Mouse (Mus musculus) lung, embryonic 16.5 days (tissue): ENCODE data around the gene Sox10. TPM values are rescaled to one million over a fixed set of nuclear protein-coding genes. Genes with fewer than 3 reads are reported as not detected.
A peak's percentile ranks its signal among the peaks of the same experiment; 100 is the strongest.

Experiments used
- ATAC-seq: fragments of 200-750 bp; cut with Nextera tagmentation; 2 replicates; pipeline ENCODE4 v1.8.0; 2017; ENCODE audit warnings: low read depth, mild to moderate bottlenecking, moderate library complexity
- H3K27ac ChIP-seq: fragments of 300-500 bp; sonication (generic); 2 replicates; pipeline ENCODE4 v1.5.1; 2014; ENCODE audit warnings: mild to moderate bottlenecking, control low read depth, low read length
- H3K27me3 ChIP-seq: fragments of 300-500 bp; sonication (generic); 2 replicates; pipeline ENCODE4 v1.6.1; 2014; ENCODE audit warnings: low read depth, low read length, mixed read lengths; ENCODE audit not compliant: control insufficient read depth, insufficient read depth
- H3K36me3 ChIP-seq: fragments of 300-500 bp; sonication (generic); 2 replicates; pipeline ENCODE4 v1.6.1; 2014; ENCODE audit warnings: low read length; ENCODE audit not compliant: control insufficient read depth, insufficient read depth
- H3K4me1 ChIP-seq: fragments of 300-500 bp; sonication (generic); replicated peaks from 2 replicates; pipeline ENCODE4 v1.6.1; 2014; ENCODE audit warnings: low read length, mixed read lengths; ENCODE audit not compliant: control insufficient read depth, insufficient read depth
- H3K4me2 ChIP-seq: fragments of 300-500 bp; sonication (generic); 2 replicates; pipeline ENCODE4 v1.6.1; 2014; ENCODE audit warnings: low read depth, low read length, control low read depth
- H3K4me3 ChIP-seq: fragments of 300-500 bp; sonication (generic); 2 replicates; pipeline ENCODE4 v1.5.1; 2014; ENCODE audit warnings: mild to moderate bottlenecking, low read length, control low read depth
- H3K9ac ChIP-seq: fragments of 300-500 bp; sonication (generic); 2 replicates; pipeline ENCODE4 v1.6.1; 2014; ENCODE audit warnings: low read length, control low read depth
- H3K9me3 ChIP-seq: fragments of 300-500 bp; sonication (generic); 2 replicates; pipeline ENCODE4 v1.6.1; 2016; ENCODE audit warnings: low read length; ENCODE audit not compliant: control insufficient read depth
- WGBS: fragments of 180-500 bp; shearing (Covaris S2); extraction: QIAGEN DNeasy Blood & Tissue Kit; methylation state at CpG from one replicate; pipeline ENCODE4 v1.1.7; 2014; 5-methylcytosine and 5-hydroxymethylcytosine counted together
- polyA plus RNA-seq: library from polyadenylated mRNA; unstranded; fragments of >200 nt; fragmentation: Nextera tagmentation; extraction: Ambion mirVana; gene quantifications from 2 replicates; pipeline ENCODE4 v1.2.1, GENCODE M21; 2015

The Sox10 gene
- 0.67 and 0.82 TPM in 2 replicates for polyA plus RNA-seq

GRCm38 (mm10) chr15:79165140-79165539 lies at the start of gene Sox10:
Sox10 (minus strand) TSS chr15:79165240.
- H3K9ac ChIP-seq, result no peak within 1 kb of the TSS
- no peak for ATAC-seq
- no peaks in the 10 kb centered on the region; the same call in 1 of the 2 replicates for H3K4me1 ChIP-seq
- H3K9me3 ChIP-seq, result no peaks in the 10 kb centered on the region
- no peaks in the 10 kb centered on the region for H3K36me3 ChIP-seq
- H3K27ac ChIP-seq, result no peak within 1 kb of the TSS
- H3K27me3 ChIP-seq, result peaks cover 38% of the 10 kb centered on the region
- 54% methylated on average over 5 of the region's 5 CpGs for WGBS
- no peak within 1 kb of the TSS for H3K4me2 ChIP-seq
- no peak within 1 kb of the TSS for H3K4me3 ChIP-seq

DNA sequence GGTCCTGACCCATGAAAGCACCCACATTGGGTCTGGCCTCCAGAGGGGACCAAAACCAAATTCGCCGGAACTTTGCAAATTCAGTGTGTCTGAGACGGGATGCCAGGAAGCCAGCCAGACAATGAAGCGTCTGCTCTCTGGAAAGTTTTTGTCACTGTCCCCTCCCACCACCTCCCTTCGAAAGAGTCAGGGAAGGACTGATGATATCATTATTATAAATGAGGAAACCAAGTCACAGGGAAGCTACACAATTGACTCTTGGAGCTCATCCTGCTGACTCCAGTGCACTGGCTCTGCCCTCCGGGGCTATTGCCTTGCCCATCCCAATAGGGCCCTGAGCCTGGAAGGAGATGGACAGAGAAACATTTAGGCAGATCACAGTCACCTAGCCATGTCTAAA lies 48.6 kb upstream of the Sox10 start:
- Histone ChIP-seq H3K27me3 (no peaks in the 10 kb centered on the region), H3K9ac (no peak overlapping the region), H3K4me3 (no peak overlapping the region), H3K9me3 (no peaks in the 10 kb centered on the region), H3K4me2 (no peak overlapping the region), H3K36me3 (no peaks in the 10 kb centered on the region), H3K27ac (no peak overlapping the region), H3K4me1 (no peaks in the 10 kb centered on the region)
- ATAC-seq, result 0 out of 2 replicates have a peak, but pooled peaks have one; percentile 23
- WGBS, result 63% methylated on average over 6 of the region's 6 CpGs

DNA sequence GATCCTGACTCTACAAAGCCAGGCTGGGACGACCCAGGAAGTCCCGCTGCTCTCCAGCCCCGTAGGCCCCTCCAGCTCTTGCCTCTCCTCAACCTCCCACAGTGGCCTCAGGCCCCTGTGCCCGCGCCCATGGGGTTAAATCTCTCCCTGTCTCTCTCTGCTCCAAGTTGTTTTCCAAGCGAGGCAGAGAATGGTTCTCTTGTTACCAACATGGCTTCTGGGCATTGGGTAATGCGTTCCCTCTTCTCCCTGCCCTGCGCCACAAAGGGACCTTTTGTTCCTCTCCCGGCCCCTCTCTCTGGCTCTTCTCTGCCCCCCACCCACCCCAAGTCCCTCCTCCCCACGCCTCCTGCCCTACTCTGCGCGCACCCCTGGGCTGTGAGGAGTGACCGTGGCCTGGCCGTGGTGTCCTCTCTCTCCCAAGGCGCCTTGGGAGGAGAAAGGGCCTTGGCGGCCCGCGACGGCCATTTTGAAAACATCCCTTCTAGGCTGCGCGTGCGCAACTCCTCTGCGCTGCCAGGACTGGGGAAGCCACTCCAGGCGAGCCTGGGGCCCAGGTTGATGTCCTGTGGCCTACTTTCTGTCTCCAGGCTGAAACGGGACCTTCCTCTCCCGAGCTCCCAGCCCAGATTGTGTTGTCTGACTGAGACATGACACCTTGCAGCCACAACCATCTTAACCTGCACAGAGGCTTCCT lies 47.9 kb upstream of the Sox10 start:
- no peaks in the 10 kb centered on the region for H3K9me3 ChIP-seq
- no peak overlapping the region for H3K4me2 ChIP-seq
- H3K9ac ChIP-seq, result no peak overlapping the region
- no peak for ATAC-seq
- 84% methylated on average over 26 of the region's 26 CpGs for WGBS
- no peak overlapping the region for H3K27ac ChIP-seq
- no peaks in the 10 kb centered on the region for H3K4me1 ChIP-seq
- no peaks in the 10 kb centered on the region for H3K36me3 ChIP-seq
- H3K4me3 ChIP-seq, result no peak overlapping the region
- H3K27me3 ChIP-seq, result no peaks in the 10 kb centered on the region

GRCm38 (mm10) chr15:79210357-79210756 lies 45.3 kb upstream of the Sox10 start:
- Histone ChIP-seq H3K27me3 (no peaks in the 10 kb centered on the region), H3K36me3 (no peaks in the 10 kb centered on the region), H3K4me2 (no peak overlapping the region), H3K4me1 (no peaks in the 10 kb centered on the region), H3K9me3 (no peaks in the 10 kb centered on the region), H3K4me3 (no peak overlapping the region), H3K27ac (no peak overlapping the region), H3K9ac (no peak overlapping the region)
- 80% methylated on average over 2 of the region's 2 CpGs for WGBS
- ATAC-seq, result no peak

- no peak overlapping the region for H3K27ac ChIP-seq
- no peak overlapping the region for H3K9ac ChIP-seq
- H3K36me3 ChIP-seq, result no peaks in the 10 kb centered on the region
- no peak overlapping the region for H3K4me3 ChIP-seq
- no peaks in the 10 kb centered on the region for H3K27me3 ChIP-seq
- no peak overlapping the region for H3K4me2 ChIP-seq
- 67% methylated on average over 27 of the region's 27 CpGs for WGBS
- no peaks in the 10 kb centered on the region for H3K4me1 ChIP-seq
- ATAC-seq, result peak; percentile 53; the same call in 1 of the 2 replicates
- H3K9me3 ChIP-seq, result no peaks in the 10 kb centered on the region
Measured at GRCm38 (mm10) chr15:79208758-79209439, 43.9 kb upstream of the Sox10 start.

DNA sequence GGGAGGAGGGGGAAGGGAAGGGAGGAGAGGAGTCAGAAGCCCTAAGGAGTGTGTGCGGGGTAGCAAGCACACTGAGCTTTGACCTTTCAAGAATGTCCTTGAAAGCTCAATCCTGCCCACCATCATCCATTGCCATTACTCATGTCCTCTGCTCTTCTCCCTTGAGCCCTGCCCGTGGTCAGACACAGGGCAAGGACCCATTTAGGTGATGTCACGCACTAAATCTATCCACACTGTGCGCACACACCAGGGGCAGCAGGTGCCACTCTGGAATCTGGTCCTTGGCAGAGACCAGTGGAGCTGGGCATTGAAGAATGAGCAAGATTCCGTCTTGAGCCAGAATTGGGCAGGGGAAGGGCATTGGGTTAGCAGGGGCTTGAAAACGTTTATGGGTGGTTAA lies 43.2 kb upstream of the Sox10 start:
- no peak for ATAC-seq
- Histone ChIP-seq H3K27me3 (no peaks in the 10 kb centered on the region), H3K4me1 (no peaks in the 10 kb centered on the region), H3K4me3 (no peak overlapping the region), H3K27ac (no peak overlapping the region), H3K4me2 (no peak overlapping the region), H3K36me3 (no peaks in the 10 kb centered on the region), H3K9me3 (no peaks in the 10 kb centered on the region), H3K9ac (no peak overlapping the region)
- WGBS, result 57% methylated on average over 6 of the region's 6 CpGs

DNA sequence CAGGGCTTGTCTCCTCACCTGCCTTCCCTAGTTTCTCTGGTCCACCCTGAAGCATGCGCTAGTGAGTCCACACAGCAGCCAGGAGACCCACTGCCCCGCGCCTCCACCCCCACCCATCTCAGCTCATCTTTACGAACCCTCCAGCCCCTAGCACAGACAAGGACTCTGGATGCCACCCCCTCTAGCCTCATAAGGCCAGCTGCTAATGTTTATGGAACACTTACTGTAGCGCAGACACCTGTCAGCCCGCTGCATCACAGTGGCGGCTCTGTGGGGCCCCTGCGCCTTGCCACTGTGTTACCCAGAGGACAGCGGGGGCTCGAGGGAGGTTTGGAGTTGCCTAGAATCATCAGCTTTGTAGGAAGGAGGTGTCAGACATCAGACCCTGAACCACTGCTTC lies 37.5 kb upstream of the Sox10 start:
- no peak overlapping the region for H3K9ac ChIP-seq
- H3K4me1 ChIP-seq, result no peaks in the 10 kb centered on the region
- H3K4me3 ChIP-seq, result no peak overlapping the region
- ATAC-seq, result no peak
- H3K9me3 ChIP-seq, result no peaks in the 10 kb centered on the region
- 15% methylated on average over 10 of the region's 10 CpGs for WGBS
- no peak overlapping the region for H3K27ac ChIP-seq
- H3K27me3 ChIP-seq, result no peaks in the 10 kb centered on the region; the same call in 1 of the 2 replicates
- H3K36me3 ChIP-seq, result no peaks in the 10 kb centered on the region
- no peak overlapping the region for H3K4me2 ChIP-seq

DNA sequence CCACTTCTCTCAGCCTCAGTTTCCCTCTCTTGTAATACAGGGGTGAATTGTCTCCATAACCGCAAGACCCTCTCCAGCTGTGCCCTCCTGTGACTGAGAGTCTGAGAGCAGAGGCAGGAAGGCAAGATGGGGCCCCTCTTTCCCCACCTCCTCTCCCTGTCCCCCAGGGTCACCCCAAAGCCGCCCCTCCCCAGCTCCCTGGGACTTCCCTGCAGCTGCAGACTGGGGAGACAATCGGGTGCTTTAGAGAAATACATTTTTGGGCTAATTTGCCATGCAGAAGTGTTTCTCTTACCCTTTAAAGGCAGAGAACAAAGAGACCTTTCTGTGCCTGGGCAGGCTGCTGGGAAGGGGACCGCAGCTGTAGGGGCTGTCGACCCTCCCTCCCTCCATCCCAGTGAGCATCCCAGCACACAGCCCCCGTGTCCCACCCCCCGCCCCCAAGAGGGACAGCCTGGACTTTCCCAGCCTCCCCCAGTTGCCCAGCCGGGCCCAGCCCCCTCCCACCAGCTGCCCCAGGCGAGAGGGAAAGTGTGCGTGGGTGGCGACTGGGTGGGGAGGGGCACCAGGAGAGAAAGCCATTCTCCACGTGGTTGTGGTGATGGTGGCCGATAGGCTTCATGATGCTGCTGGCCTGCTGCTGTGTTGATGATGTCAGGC lies 36.6 kb upstream of the Sox10 start:
- 20% methylated on average over 13 of the region's 13 CpGs for WGBS
- Histone ChIP-seq H3K4me1 (no peaks in the 10 kb centered on the region), H3K4me2 (no peak overlapping the region), H3K4me3 (no peak overlapping the region), H3K27me3 (no peaks in the 10 kb centered on the region; the same call in 1 of the 2 replicates), H3K9ac (no peak overlapping the region), H3K36me3 (no peaks in the 10 kb centered on the region), H3K27ac (no peak overlapping the region), H3K9me3 (no peaks in the 10 kb centered on the region)
- ATAC-seq, result no peak

DNA sequence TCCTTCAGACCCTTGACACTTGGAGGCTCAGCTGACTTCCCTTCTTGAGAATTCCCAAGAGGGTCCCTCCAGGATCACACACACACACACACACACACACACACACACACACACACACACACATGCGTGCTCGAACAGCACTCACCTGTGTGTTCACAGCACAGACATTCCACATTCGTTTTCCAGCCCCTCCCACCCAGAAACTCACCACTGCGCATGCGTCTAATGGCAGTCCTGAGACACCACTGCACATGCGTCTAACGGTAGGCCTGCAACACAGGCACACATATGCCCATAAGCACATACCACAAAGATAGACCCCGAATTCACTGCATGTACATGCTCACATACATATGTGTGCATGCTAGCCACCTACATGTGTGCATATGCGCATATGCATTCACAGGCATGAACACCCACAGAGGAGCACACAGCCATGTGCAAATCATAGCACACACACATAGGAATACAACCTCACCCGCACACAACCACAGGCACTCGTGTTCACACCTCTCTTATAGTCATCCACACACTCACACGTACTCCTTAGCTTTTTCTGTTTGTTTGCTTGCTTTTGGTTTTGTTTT lies 34.4 kb upstream of the Sox10 start:
- Histone ChIP-seq H3K27me3 (no peaks in the 10 kb centered on the region; the same call in 1 of the 2 replicates), H3K9ac (no peak overlapping the region), H3K27ac (no peak overlapping the region), H3K4me1 (no peaks in the 10 kb centered on the region), H3K4me2 (no peak overlapping the region), H3K9me3 (no peaks in the 10 kb centered on the region), H3K4me3 (no peak overlapping the region), H3K36me3 (no peaks in the 10 kb centered on the region)
- no peak for ATAC-seq
- WGBS, result 84% methylated on average over 12 of the region's 12 CpGs
